Mouse (Mus musculus): Measurements from ENCODE around the gene Mcl1. TPM values are rescaled to one million over a fixed set of nuclear protein-coding genes. Genes with fewer than 3 reads are reported as not detected.
"Not testable (repeated sequence)": the region's sequence is repeated elsewhere in the genome, so short reads cannot be mapped to it uniquely, and the experiment has no call there.

Gene Mcl1
- polyA plus RNA-seq, 1 experiment, result 46.4 TPM

DNA sequence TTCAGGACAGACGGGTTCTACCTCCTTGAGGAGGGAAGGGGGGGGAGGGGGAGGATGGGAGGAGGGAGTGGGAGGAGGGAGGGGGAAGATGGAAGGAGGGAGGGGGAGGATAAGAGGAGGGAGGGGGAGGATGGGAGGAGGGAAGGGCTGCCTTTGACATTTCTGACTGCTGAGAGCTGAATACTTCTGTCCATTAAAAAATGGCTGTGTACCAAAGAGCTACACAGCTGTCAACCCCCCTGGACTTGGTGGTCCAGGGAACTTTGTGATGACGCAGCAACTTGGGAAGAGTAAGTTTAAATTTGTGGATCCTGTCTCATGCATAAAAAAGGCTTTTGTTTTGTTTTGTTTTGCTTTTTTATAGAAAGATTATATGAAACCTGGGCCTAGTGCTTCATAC, 31.4 kb downstream of the Mcl1 start:
- no peaks in the 10 kb centered on the region for H3K27me3 ChIP-seq (ENCODE audit: control insufficient read depth, insufficient read depth, insufficient read length)
- H3K36me3 ChIP-seq (ENCODE audit: control insufficient read depth, insufficient read depth), result no peaks in the 10 kb centered on the region
- H3ac ChIP-seq (ENCODE audit: control insufficient read depth, insufficient read length, low read depth), result no peak overlapping the region
- H3K4me3 ChIP-seq (ENCODE audit: insufficient read depth, poor library complexity, severe bottlenecking), result no peak overlapping the region
- peaks cover 2% of the 10 kb centered on the region for H3K79me3 ChIP-seq (ENCODE audit: low read depth)
- TF ChIP-seq MYOD1 (IDR thresholded peaks at IDR 0.05; ENCODE audit: control insufficient read depth, insufficient read length, low read depth), result no peak
- TF ChIP-seq FOSL1 (IDR thresholded peaks at IDR 0.05; ENCODE audit: insufficient read depth, low read length, poor library complexity, severe bottlenecking), result no peak
- no peak for TF ChIP-seq USF1 (IDR thresholded peaks at IDR 0.05; ENCODE audit: low read depth)
- TF ChIP-seq MAX (IDR thresholded peaks at IDR 0.05), result no peak
- no peak for TF ChIP-seq CEBPB (IDR thresholded peaks at IDR 0.05; ENCODE audit: low read depth)
- no peak for TF ChIP-seq MYOG (IDR thresholded peaks at IDR 0.05; ENCODE audit: control insufficient read depth, extremely low read depth, insufficient read length)
- peaks cover 4% of the 10 kb centered on the region for H3K79me2 ChIP-seq (ENCODE audit: control insufficient read depth, insufficient read depth)

DNA sequence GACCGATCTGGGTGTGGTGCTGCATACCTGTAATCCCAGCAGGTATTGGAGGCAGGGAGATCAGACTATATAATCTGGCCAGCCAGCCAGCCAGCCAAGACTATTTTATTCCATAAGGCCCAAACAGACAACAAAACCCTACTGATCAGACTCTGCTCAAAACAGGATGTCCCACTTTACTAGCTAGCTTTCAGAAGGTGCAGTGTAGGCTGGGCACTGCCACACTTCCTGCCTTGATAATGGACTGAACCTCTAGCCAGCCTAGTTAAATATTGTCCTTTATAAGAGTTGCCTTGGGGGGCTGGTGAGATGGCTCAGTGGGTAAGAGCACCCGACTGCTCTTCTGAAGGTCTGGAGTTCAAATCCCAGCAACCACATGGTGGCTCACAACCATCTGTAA, 32.0 kb downstream of the Mcl1 start:
- not testable (repeated sequence) for H3K27me3 ChIP-seq (ENCODE audit: control insufficient read depth, insufficient read depth, insufficient read length); H3K79me2 ChIP-seq (ENCODE audit: control insufficient read depth, insufficient read depth); H3K4me3 ChIP-seq (ENCODE audit: insufficient read depth, poor library complexity, severe bottlenecking); H3K36me3 ChIP-seq (ENCODE audit: control insufficient read depth, insufficient read depth); H3ac ChIP-seq (ENCODE audit: control insufficient read depth, insufficient read length, low read depth); H3K79me3 ChIP-seq (ENCODE audit: low read depth)

DNA sequence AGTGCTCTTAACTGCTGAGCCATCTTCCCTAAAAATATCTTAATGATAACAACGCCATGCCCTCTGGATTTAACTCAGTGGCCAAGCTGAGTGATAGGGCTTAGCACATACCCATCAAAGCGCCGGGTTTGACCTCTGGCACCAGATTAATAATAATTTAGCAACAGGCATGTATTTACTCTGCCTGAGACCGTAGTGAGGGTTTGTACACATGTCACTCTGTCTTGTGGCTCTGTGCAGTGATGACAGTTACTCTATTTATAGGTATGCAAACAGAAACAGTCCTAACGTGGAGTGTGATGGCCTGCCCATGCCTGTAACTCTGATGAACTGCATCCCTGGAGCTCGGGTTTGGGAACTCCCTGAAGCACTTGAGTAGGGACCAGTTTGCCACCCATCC, 34.1 kb downstream of the Mcl1 start:
- Histone ChIP-seq H3K27me3 (ENCODE audit: control insufficient read depth, insufficient read depth, insufficient read length) (no peaks in the 10 kb centered on the region), H3K4me3 (ENCODE audit: insufficient read depth, poor library complexity, severe bottlenecking) (no peak overlapping the region), H3K36me3 (ENCODE audit: control insufficient read depth, insufficient read depth) (no peaks in the 10 kb centered on the region), H3ac (ENCODE audit: control insufficient read depth, insufficient read length, low read depth) (no peak overlapping the region), H3K79me3 (ENCODE audit: low read depth) (no peaks in the 10 kb centered on the region), H3K79me2 (ENCODE audit: control insufficient read depth, insufficient read depth) (no peaks in the 10 kb centered on the region)
- no peak for TF ChIP-seq MYOG (IDR thresholded peaks at IDR 0.05; ENCODE audit: control insufficient read depth, extremely low read depth, insufficient read length)

DNA sequence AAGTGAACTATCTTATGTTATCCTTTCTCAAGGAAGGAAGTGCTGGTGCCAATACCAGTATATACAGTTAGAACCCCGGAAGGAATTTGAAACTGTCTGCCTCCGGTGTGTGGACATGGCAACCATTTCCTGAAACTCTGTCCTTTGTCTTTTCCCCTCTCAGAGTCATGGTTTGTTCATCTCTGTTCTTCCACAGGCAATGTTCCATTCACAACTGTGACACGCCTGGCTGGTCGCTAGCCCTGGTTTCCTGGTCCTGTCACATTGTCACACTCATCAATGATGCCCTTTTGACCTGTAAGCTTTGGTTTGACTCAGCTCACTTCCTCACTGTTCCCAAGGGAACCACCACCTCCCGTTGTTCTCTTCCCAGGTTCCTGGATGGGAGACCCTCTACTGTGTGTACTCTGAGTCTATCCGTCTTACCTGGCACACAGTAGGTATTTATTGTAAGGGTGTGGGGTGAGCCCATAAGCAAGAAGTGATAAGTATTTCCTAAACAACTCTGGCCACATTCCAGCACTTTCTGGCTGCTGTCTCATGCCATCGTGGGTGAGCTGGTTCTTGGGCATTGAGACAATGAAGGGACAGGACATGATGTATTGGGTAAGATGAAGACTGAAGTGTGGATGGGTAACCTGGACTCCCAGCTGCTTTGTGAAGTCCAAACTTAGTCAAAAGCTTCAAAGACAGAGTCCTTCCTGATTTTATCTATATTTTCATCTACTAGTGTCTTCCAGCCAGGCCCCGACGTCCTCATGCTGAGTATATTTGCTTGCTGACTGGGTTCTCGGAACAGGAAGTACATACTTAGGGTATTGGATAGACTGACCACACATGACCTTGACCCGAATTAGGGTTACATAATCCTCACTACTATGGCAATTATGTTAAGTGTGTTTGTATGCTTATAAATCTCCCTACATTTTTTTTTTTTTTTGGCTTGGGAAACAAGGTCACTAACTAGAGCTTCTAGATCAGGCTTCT, 35.5 kb downstream of the Mcl1 start:
- TF ChIP-seq CEBPB (IDR thresholded peaks at IDR 0.05; ENCODE audit: low read depth) (no peak), FOSL1 (IDR thresholded peaks at IDR 0.05; ENCODE audit: insufficient read depth, low read length, poor library complexity, severe bottlenecking) (no peak), MYOG (IDR thresholded peaks at IDR 0.05; ENCODE audit: control insufficient read depth, extremely low read depth, insufficient read length) (no peak), USF1 (IDR thresholded peaks at IDR 0.05; ENCODE audit: low read depth) (no peak), MAX (IDR thresholded peaks at IDR 0.05) (no peak), CTCF (IDR thresholded peaks at IDR 0.05; ENCODE audit: control insufficient read depth, insufficient read depth, insufficient read length) (no peak), MYOD1 (IDR thresholded peaks at IDR 0.05; ENCODE audit: control insufficient read depth, insufficient read length, low read depth) (no peak)
- Histone ChIP-seq H3K27me3 (ENCODE audit: control insufficient read depth, insufficient read depth, insufficient read length) (no peaks in the 10 kb centered on the region), H3K4me3 (ENCODE audit: insufficient read depth, poor library complexity, severe bottlenecking) (no peak overlapping the region), H3ac (ENCODE audit: control insufficient read depth, insufficient read length, low read depth) (no peak overlapping the region), H3K36me3 (ENCODE audit: control insufficient read depth, insufficient read depth) (no peaks in the 10 kb centered on the region), H3K79me3 (ENCODE audit: low read depth) (no peaks in the 10 kb centered on the region), H3K79me2 (ENCODE audit: control insufficient read depth, insufficient read depth) (no peaks in the 10 kb centered on the region)

DNA sequence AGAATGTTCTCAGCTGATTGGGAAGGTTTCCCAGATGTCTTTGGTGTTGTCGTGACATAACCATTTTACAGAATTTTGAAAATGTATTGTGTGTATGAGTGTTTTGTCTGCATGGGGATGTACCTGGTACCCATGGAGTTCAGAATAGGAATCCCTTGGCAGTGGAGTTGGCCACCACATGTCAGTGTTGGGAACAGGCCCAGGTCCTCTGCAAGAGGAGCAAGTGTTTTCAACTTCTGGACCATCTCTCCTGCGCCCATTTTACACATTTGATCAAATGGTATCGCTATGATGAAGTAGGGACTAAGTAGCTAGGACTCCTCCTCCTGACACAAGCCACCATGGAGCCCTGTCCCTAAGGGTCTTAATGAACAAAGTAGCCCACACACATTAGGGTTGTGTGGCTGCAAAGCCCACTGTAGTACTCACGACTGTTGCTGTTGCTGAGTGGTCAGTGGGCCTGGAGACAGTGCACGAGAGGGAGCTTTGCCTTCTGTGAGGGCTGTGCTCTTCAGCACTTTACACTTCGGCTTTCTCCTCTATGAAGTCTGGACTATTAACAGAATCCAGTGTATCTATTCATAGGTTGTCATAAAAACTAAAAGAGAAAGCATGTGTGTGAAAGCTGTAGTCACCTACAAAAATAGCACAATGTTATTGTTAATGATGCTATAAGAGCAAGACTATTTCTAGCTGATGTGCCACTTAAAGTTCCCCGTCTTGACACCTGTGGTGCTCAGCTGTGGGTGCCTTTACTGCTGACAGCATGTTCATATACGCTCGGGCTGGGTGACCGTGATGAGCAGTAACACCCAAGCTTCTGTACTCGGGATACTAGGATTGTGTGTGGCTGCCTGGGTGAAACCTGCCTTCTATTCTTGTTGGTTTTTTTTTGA, 36.5 kb downstream of the Mcl1 start:
- Histone ChIP-seq H3K27me3 (ENCODE audit: control insufficient read depth, insufficient read depth, insufficient read length) (no peaks in the 10 kb centered on the region), H3K36me3 (ENCODE audit: control insufficient read depth, insufficient read depth) (no peaks in the 10 kb centered on the region), H3K79me2 (ENCODE audit: control insufficient read depth, insufficient read depth) (no peaks in the 10 kb centered on the region), H3K4me3 (ENCODE audit: insufficient read depth, poor library complexity, severe bottlenecking) (no peak overlapping the region), H3ac (ENCODE audit: control insufficient read depth, insufficient read length, low read depth) (no peak overlapping the region), H3K79me3 (ENCODE audit: low read depth) (no peaks in the 10 kb centered on the region)
- no peak for TF ChIP-seq CTCF (IDR thresholded peaks at IDR 0.05; ENCODE audit: control insufficient read depth, insufficient read depth, insufficient read length)

DNA sequence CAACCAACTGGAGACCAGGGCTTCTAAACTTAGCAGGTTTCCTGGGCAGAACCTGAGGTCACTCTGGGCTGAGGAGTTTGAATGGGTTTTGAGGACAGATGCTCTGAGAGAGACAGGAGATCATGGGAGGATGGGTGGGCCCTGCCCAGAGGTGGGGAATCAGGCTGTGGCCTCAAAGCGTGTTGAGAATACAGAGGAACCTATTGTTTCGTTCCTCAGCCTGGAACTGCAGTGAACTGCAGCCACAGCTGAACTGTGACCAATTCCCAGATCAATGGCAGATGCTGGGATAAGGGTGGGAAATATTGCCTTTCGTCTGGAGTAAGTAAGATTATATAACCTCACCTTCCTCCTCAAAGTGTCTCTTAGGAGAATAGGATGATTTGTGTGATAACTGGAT, 37.2 kb downstream of the Mcl1 start:
- no peaks in the 10 kb centered on the region for H3K79me3 ChIP-seq (ENCODE audit: low read depth)
- no peaks in the 10 kb centered on the region for H3K27me3 ChIP-seq (ENCODE audit: control insufficient read depth, insufficient read depth, insufficient read length)
- no peak overlapping the region for H3K4me3 ChIP-seq (ENCODE audit: insufficient read depth, poor library complexity, severe bottlenecking)
- TF ChIP-seq FOSL1 (IDR thresholded peaks at IDR 0.05; ENCODE audit: insufficient read depth, low read length, poor library complexity, severe bottlenecking) (no peak), MYOD1 (IDR thresholded peaks at IDR 0.05; ENCODE audit: control insufficient read depth, insufficient read length, low read depth) (no peak), MYOG (IDR thresholded peaks at IDR 0.05; ENCODE audit: control insufficient read depth, extremely low read depth, insufficient read length) (no peak), USF1 (IDR thresholded peaks at IDR 0.05; ENCODE audit: low read depth) (no peak), CEBPB (IDR thresholded peaks at IDR 0.05; ENCODE audit: low read depth) (no peak), CTCF (IDR thresholded peaks at IDR 0.05; ENCODE audit: control insufficient read depth, insufficient read depth, insufficient read length) (no peak), MAX (IDR thresholded peaks at IDR 0.05) (no peak)
- H3ac ChIP-seq (ENCODE audit: control insufficient read depth, insufficient read length, low read depth), result no peak overlapping the region
- no peaks in the 10 kb centered on the region for H3K79me2 ChIP-seq (ENCODE audit: control insufficient read depth, insufficient read depth)
- no peaks in the 10 kb centered on the region for H3K36me3 ChIP-seq (ENCODE audit: control insufficient read depth, insufficient read depth)

Measured in C2C12 (cell line).